Mouse (Mus musculus) brain, embryonic 14.5 days (tissue): ENCODE measurements around the gene Cyp2j13. TPM values are rescaled to one million over a fixed set of nuclear protein-coding genes. Genes with fewer than 3 reads are reported as not detected.
A peak's percentile ranks its signal among the peaks of the same experiment; 100 is the strongest.
"Not testable (repeated sequence)": the region's sequence is repeated elsewhere in the genome, so short reads cannot be mapped to it uniquely, and the experiment has no call there.

Source experiments
- DNase-seq: peaks from one replicate; pipeline ENCODE4 v3.0.0-alpha.2; 2011; ENCODE audit warnings: low read depth
- CTCF ChIP-seq: fragments of 200-500 bp; IDR thresholded peaks from 2 replicates; pipeline ENCODE4 v1.5.1; 2012; ENCODE audit warnings: inconsistent platforms, mild to moderate bottlenecking, moderate library complexity, borderline replicate concordance; ENCODE audit not compliant: insufficient read depth, insufficient read length; ENCODE audit errors: extremely low read depth
- POLR2A ChIP-seq: fragments of 200-500 bp; IDR thresholded peaks from 2 replicates; pipeline ENCODE4 v1.6.1; 2012; ENCODE audit warnings: mild to moderate bottlenecking, inconsistent platforms, borderline replicate concordance; ENCODE audit not compliant: poor library complexity, insufficient read depth, insufficient read length, severe bottlenecking; ENCODE audit errors: extremely low read depth
- polyA plus RNA-seq: library from polyadenylated mRNA; depleted of rRNA; stranded (reverse); fragments of >200 nt; gene quantifications from 2 replicates; pipeline ENCODE4 v1.2.3, GENCODE M21; 2012; rRNA removed

Cyp2j13 gene
- polyA plus RNA-seq: 0.04 TPM in 1 of 2 replicates, not detected in the other

DNA sequence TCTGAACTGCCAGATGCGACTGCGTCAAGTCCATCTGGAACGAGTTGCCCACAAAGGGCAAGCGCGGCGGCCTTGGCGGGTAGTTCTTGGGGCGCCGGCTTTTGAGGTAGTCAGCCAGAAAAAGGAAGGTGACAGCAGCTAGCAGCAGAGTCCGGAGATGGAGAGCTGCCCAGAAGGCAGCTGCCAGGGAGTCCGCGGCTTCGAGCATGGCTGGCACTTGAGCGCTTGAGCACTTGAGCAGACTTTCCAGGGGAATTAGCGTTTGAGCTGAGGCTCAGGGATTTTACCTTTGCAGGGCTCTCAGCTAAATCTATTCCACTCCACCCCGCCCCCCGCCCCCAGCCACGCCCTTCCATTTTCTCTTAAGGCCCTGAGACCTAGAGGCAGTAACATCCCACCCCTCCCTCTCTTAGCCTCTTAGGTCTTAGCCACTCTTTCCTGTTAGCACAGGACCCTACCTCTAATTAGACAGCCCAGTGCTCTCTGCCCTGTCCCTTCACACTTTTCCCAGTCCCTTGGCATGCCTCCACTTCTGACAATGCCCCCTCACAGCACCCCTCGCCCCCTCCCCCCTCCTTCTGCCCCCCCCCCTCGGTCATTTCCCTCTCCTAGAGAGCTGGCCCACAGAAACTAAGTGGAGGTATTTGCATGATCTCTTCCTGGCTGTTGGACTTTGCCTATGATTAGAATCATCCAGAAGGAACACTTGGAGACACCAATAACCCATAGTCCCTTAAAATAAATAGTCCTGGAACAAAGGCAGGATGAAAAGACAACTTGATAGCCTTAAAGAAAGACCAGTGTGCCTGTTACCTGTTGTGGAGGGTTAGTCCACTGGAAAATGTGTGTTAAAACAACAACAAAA, at the start of gene Cyp2j13:
TSS of gene Cyp2j13 (minus strand) at position 286 of the 865 bp plus-strand sequence.
- DNase-seq: peak; percentile 86
- no peak for TF ChIP-seq POLR2A

DNA sequence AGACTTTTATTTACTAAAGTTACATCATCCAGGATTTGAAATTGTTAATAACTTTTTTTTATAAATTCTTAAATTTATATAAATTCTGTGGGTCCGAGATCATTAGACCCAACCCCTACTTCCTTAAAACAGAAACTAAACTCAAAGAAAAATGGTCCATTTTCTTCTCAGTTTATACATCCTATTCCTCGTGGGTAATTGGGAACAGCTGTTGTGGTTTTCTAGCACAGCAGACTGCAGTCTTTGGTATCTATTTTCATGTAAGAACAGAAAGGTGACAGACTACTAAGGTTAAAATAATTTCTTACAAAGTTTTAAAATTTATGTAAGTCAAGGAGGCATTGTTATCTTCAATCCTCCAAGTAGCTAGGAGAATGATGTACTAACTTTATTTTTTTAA, 19.5 kb upstream of the Cyp2j13 start:
- no peak for DNase-seq
- no peak for TF ChIP-seq POLR2A
- TF ChIP-seq CTCF: no peak

DNA sequence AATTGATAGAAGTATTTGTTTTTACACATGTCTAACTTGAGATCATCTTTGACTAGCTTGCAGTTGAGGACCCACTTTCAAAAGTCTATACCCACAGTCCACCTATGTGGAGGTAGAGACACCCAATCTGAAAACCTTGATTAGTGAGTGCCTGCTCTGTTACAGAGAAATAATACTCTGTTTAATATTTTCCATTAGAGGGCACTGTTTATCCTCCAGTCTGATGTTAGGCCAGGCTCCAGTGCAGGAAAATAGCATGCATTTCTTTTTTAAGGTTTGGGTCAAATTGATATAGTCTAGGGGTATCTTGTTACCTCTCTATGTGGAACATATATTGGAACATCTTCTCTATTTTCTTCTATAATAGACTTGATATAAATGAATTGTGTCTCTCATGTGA, 14.5 kb upstream of the Cyp2j13 start:
- DNase-seq: peak; percentile 3
- no peak for TF ChIP-seq CTCF
- TF ChIP-seq POLR2A: no peak

DNA sequence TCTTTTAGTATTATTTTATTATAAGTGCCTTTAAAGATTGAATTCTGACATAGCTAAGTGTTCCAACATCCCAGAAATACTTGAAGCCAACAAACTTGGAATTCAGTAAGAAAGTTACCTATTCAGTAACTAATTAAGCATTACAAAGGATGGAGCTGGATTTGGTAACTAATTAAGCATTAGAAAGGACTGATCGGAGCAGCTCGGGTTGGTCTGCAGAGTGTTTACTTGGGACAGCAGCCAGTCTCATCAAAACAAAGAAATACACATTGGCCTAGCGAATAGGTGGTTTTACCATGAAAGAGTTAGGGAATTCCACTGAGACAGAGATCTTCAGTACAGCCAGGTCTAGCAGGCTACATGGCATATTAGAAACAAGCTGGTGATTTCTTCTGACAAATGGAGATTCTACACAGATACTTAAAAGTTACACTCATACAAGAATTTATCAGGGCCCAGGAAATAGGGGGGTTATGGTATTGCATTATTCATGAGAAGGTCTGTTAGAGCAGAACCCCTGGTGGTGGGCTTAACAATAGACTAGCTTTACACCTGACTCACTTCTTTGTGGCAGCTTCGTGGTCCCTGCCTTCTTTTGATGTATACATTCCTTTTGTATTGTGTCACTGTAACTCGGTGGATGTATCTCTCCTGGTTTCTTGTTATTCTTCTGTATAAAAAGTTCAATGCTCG, 12.2 kb upstream of the Cyp2j13 start:
- peak; percentile 33 for DNase-seq

DNA sequence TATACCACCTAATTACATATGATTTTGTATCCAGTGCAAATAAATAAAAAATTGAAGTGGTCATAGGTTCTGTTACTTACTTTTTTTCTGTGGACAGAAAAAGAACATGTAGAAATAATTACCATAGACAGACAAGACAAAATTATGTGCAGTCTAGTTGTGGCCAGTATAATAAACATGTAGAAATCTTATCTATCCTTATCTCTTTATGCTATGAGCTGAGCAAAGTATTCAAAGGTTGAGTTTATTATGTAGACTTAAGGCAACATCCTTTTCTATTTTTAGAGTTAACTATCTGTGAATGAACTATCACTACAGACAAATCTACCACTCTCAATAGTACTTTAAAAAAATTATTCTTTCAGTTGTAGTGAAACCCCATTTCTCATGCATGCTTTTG, 962 bp upstream of the Cyp2j13 start:
- no peak for TF ChIP-seq POLR2A
- no peak for TF ChIP-seq CTCF
- no peak for DNase-seq

DNA sequence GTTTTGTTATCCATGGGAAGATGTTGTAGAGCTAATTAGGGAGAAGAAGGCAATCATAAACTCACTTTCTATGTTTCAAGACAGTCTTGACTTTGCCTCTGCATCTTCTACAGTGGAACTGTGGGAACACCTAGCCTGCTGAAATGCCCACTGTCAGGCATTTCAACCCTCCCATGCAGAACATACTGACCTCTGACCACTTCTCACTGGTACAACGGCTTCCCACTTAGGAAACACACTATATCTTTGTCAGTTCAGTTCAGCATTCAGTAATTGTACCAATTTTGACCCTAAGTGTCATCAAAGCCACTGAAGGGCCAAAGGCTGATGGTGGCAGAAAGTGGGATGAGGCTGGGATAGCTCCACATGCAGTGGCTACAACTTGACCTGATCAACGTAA, 15.3 kb downstream of the Cyp2j13 start:
- no peak for DNase-seq
- TF ChIP-seq CTCF (no peak), POLR2A (no peak)

DNA sequence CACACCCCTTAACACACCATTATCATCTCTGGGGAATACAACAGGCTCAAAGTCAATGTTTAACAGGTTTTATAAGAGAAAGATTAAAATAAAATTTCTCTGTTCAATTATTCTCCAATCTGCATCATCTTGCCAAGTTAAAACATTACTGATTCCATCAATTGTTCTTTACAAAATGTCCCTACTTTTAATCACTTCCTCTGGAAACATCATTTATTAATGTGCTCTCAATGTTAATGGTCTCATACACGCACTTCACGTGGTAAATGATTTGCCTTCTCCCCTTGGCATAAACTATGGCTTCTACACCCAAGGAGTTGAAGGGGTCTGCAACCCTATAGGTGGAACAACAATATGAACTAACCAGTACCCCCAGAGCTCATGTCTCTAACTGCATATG, 17.2 kb downstream of the Cyp2j13 start:
- TF ChIP-seq POLR2A (no peak), CTCF (no peak)
- DNase-seq: no peak

DNA sequence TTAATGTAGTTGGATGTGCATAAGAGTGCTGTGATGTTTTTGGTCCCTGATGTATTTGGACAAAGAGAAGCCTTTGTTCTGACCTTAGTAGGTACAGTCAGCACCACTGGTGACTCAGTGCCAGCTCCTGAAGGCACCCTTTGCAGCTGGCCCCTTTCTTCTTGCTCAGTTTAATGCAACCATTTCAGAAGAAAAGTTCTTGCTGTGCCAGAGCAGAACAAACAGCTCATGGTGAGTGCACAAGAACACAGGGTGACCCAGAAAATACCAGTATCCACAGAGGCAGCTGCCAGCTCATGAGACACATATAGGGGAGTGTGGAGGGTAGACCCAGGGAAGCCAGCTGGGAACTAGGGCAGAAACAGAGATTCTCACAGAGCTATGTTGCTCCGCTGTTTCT, 48.9 kb downstream of the Cyp2j13 start:
- DNase-seq: peak; percentile 83
- no peak for TF ChIP-seq CTCF

DNA sequence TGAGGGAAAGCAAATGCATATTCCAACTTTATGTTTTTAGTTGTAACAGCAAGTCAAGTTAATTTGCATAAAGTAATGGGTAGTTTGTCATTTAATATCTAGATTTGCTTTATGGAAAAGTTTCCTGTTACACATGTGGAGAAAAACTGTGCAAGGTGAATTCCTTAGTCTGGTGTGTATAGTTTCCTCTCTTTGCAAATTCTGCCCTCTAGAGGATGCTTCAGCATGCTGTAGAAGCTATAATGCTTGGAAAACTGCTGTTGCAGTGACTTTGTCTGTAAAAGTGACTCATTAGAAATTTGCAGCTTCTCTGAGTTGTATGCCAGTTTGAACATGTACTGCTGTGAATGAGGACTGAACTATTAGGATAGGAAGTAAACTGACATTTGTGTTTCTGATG, 54.5 kb downstream of the Cyp2j13 start:
- DNase-seq: peak; percentile 28
- peak; percentile 32; the same call in 1 of the 2 replicates for TF ChIP-seq CTCF
- TF ChIP-seq POLR2A: no peak

DNA sequence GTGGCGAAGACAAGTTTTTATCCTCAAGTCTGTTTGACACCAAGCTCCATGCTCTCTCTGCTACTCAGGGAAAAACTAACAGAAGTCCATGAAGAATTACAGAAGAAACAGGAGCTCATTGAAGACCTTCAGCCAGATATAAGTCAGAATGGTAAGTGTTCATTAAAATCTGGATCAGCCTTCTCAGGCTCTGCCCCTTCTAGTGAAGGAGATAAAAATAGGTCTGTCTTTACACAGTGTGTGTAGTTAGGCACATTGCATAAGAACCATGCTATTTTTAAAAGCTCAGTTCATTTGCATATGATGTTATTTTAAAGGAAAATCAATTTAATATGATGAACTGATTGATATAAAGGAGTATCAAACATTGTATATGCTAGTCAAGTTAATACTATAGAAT, 60.5 kb downstream of the Cyp2j13 start:
- no peak for TF ChIP-seq POLR2A

DNA sequence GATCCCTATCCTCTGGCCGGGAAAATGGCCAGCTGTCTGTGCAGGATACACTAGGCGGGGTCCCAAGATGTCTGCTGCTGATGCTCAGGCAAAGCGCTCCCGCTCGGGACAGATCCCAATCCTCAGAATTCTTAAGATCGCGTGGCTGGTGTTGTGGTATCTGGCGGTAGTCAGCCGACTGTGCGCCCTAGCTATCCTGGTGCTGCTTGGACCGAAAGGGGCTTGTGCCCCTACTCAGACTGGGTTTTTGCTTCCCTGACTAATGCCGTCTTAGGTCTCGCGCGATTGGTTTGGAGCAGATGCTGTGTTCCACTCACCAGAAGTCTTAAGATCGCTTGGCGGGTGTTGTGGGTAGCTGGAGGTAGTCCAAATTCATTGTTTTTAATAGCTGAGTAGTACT, 95.1 kb downstream of the Cyp2j13 start:
- DNase-seq: not testable (repeated sequence)

More for the DNA sequence above, 60.5 kb downstream of the Cyp2j13 start:
- DNase-seq: no peak

Other genes with a start within 250 kb of the Cyp2j13 start
- 60.4 and 67.7 TPM in 2 replicates for gene Hook1, start 110.3 kb downstream of the Cyp2j13 start, polyA plus RNA-seq
- not detected in 2 replicates for gene Cyp2j12, start 63.6 kb upstream of the Cyp2j13 start, polyA plus RNA-seq
- not detected in 2 replicates for gene Cyp2j7, start 159.1 kb upstream of the Cyp2j13 start, polyA plus RNA-seq